Mouse (Mus musculus) T-helper 2 cell (primary cell): ENCODE measurements around the gene Doxl2.

ENCODE experiments used
- in situ Hi-C: fragments of 300-600 bp; cut with MboI, MseI; formaldehyde crosslinking; loops from one replicate; pipeline ENCODE4 v1.15.1; 2025; ENCODE audit warnings: high pct_unique_total_duplicates

The Doxl2 gene

GRCm38 (mm10) chr6:49009161-49009555 lies 34.4 kb downstream of the Doxl2 start:
- in situ Hi-C loops, result no loop called here

DNA sequence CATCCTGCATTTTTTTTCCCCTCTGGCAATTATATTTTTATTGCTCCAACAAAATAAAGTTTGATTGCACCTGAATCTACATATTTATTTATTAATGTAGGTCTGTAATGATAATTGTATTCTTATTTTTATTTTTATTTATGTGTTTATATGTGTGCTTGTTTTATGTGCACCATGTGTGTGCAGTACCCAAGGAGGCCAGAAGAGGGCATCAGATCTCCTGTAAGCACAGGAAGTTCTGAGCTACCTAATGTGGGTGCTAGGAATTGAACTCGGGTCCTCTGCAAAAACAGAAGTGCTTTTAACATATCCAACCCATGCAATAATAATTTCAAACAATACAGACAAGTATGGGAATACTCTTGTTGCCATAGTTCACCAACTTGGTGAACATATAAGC lies 34.9 kb downstream of the Doxl2 start:
- in situ Hi-C loops, result no loop called here

DNA sequence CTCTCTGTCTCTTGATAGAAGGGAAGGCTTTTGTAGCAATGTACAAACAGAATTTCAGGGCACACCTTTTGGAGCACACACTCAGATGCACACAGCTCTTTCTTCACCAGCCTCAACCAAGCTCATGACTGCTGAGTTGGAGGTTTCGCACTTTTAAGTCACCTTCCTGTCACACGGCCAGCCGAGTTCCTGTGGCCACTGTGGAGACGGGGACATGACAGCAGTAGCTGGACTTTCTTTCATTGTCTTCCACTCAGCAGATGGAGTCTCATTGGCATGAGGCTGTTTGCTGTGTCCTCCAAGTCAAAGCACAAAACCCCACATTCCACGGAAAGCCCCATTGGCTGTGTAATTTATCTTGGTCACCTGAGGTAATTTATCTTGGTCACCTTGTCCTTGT lies 36.4 kb downstream of the Doxl2 start:
- in situ Hi-C loops, result no loop called here

GRCm38 (mm10) chr6:49013023-49013422 lies 38.3 kb downstream of the Doxl2 start:
- in situ Hi-C loops, result no loop called here

DNA sequence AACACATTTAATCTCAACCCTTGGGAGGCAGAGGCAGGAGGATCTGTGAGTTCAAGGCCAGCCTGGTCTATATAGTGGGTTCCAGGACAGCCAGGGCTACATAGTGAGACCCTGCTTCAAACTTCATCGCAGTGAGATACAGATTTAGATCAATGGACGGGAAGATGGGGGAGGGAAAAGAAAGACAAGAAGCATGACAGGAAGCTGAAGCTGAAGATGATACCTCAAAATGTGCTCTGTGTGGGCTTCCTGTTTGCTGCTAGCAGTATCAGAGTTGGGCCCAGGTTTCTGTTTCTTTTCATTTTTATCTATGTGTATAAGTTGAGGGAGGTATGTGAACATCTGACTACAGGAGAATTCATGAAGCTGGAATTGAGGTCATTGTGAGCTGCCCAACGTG lies 38.7 kb downstream of the Doxl2 start:
- in situ Hi-C loops, result no loop called here

DNA sequence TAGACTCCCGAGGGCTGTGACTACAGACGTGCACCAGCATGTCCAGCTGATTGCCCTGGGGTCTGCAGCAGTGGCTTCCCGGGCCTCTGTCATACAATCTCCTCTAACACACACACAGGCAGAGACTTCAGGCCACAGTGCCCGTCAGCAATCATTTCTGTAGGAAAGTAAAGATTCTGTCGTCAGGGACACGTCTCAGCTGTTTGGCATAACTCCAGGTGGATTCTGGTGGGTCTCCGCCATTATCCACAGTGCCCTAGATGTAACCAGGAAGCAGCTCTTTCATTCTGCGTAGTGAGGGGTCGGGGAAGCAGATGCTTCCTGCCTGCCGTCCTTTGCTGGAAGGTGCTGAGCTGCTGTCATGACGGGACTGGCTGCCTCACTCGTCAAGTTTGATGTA lies 42.4 kb downstream of the Doxl2 start:
- in situ Hi-C loops, result no loop called here

DNA sequence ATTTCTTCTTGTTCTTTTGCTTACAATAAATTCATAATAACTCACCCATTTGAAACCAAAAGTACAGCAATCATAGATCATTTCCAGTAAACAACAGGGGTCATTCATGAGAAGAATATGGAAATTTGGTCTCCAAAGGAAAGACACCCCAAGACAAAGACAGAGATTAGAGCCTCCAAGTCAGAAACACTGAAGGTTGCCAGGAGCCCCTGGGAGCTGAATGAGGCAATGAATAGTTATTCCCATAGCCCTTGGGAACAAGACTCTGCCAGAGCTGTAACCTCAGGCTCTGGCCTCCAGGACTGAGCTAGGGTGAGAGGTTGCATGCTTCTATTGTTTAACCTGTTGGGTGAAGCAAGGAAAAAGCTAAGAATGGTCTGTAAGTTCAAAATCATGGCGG lies 44.6 kb downstream of the Doxl2 start:
- in situ Hi-C loops, result no loop called here

GRCm38 (mm10) chr6:49021141-49022012 lies 46.6 kb downstream of the Doxl2 start:
- in situ Hi-C loops, result no loop called here

DNA sequence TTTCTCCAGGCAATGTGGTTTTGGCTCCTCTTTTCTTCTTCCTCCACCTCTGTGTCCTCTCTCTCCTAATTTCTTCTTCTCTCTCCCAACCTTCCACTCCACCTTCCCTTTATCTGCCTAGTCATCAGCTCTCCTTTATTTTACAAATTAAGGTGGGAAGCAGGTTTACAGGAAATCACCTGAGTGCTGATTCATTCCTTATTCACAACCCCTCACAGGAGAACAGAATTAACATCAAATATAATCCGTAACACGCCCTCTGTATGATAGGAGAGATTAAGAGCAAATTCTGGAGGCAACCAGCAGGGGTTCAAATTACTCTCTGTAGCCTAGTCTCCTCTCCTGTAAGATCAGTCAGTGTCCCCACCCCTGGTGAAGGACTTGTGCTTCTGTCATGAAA lies 47.6 kb downstream of the Doxl2 start:
- in situ Hi-C loops, result no loop called here

- in situ Hi-C loops, result no loop called here
Measured at GRCm38 (mm10) chr6:49023315-49023714, 48.6 kb downstream of the Doxl2 start.

DNA sequence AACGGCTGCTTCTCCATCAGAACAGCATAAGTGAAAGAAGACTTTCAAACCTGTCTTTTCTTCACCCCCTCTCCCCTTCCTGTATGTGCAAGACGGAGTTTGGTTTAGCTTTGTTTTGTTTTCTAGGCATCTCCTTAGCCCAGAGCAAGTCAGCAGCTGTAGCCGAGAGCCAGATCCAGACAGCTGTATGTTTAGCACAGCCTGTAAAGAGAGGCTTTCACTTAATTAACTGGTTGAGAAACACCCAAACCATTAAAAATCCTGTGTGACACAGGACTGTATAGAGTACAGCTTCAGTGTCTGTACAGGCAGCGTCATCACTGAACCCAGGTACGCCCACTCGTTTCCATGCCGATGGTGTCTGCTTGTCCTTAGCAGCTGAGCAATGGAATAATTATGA lies 50.5 kb downstream of the Doxl2 start:
- in situ Hi-C loops, result no loop called here

GRCm38 (mm10) chr6:49026496-49026895 lies 51.7 kb downstream of the Doxl2 start:
- in situ Hi-C loops, result no loop called here

GRCm38 (mm10) chr6:49028019-49028418 lies 53.3 kb downstream of the Doxl2 start:
- in situ Hi-C loops, result no loop called here
